Mouse (Mus musculus) liver, embryonic 14.5 days (tissue): ENCODE results near the gene P4htm.

Experiments used
- CTCF ChIP-seq: IDR thresholded peaks from 2 replicates; pipeline ENCODE4 v1.5.1; 2016; ENCODE audit warnings: antibody characterized with exemption, low read depth, control low read depth
- EP300 ChIP-seq: IDR thresholded peaks from 2 replicates; pipeline ENCODE4 v1.6.1; 2016; ENCODE audit warnings: antibody characterized with exemption, low read depth

DNA sequence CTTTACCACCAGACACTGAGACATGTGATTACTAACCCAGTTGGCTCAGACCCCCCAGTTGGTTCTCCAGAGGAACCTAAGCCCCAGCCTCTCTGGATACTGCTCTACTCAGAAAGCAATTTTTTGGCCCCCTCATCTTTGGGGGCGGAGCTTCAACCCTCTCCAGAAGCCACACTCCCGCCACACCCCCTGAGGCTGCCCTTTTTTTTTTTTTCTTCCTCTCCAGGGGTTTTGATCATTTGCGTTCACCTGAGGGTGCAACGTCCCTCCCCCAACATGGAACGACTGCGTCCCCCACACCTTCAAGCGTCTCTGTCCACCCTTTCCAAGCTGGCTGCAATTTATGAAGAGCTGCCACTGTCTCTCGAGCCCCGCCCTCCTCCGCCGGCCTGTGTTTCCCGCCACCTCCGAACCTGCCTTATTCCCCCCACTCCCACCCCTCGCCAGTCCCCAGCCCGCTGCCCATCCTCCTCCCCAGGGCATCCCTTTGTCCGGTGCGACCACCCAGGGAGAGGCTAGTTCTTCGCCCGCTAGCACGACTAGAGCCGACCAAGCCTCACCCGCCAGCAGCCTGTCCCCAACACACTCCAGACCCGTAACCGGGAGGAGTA is 19.4 kb downstream of the P4htm start:
- TF ChIP-seq EP300 (no peak), CTCF (no peak)
